Mouse (Mus musculus) adrenal gland, postnatal 10 days (tissue): ENCODE measurements at regions not wholly inside any gene's neighbourhood (a gene's known extent, or its start where the extent isn't known, plus 50 kb on each side); places are given as distances from the start of the nearest gene placed in this dataset.

Source experiments
- DNase-seq: peaks from one replicate; pipeline ENCODE4 v3.0.0; 2021; ENCODE audit warnings: mixed read lengths

DNA sequence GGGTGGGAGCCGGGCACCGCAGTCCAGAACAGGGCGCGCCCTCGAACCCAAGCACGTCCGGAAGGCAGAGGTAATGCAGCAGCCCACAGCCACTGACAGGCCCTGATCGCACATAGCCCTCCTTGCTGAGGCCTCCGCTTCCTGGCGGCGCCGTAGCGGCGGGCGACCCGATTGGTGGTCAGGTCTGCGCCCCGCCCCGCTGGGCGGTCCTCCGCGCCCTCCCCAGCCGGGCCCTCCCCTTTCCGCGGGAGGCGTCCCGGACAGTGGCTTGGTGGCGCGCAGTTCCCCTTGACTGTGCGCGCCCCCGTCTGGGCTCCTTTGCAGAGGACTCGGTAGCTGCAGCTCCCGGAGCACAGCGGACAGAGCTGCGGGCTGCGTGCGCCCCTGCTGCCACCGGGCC is 375.5 kb upstream of the Asap2 start:
- peak; percentile 83 for DNase-seq
